Mouse (Mus musculus): ENCODE results near the gene Casz1. TPM values are rescaled to one million over a fixed set of nuclear protein-coding genes. Genes with fewer than 3 reads are reported as not detected.

The Casz1 gene
- polyA plus RNA-seq (2012; ENCODE audit: insufficient read depth, insufficient read length, missing spikeins), result 1.0 and 1.3 TPM in 2 replicates

DNA sequence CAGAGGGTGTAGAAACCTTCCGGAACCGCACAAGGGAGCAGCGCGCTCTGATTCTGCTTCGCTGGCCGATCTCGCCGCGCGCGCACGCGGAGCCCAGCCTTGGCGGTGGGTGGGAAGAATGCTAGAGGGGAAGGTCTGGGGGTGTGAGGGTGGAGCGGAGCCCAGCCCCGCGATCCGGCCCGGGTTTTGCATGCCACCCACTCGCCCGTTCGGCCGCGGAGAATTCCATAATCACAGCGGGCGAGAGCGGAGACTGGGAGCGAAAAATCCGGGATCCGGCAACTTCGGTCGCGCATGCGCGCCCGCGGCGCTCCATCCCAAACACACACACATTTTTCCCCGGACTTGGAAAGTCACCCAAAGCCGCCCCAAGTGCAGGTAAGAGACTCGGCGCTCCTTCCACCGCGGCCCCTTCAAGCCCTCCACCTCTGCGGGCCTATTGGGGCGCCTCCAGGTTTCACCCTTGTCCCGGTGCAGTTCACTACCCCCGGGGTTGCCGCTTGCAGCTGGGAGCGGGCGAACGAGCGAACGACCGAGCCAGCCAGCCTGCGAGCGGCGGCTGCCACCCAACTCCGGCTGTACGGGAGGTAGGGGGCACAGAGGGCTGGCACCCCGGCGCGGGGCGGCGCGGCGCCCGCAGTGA, at the start of gene Casz1:
TSS of gene Casz1 (plus strand) at position 293 of the 643 bp plus-strand sequence.
- H3K27ac ChIP-seq (ENCODE audit: insufficient read depth, low read depth, low read length), result no peak within 1 kb of the TSS
- H3K4me1 ChIP-seq (ENCODE audit: control insufficient read depth, insufficient read depth, low read length), result no peaks in the 10 kb centered on the region
- H3K4me3 ChIP-seq (ENCODE audit: insufficient read depth, low read length), result peak within 1 kb of the TSS; percentile 48
- TF ChIP-seq POLR2A (IDR thresholded peaks at IDR 0.05; ENCODE audit: borderline replicate concordance, low read depth, low read length), result no peak

DNA sequence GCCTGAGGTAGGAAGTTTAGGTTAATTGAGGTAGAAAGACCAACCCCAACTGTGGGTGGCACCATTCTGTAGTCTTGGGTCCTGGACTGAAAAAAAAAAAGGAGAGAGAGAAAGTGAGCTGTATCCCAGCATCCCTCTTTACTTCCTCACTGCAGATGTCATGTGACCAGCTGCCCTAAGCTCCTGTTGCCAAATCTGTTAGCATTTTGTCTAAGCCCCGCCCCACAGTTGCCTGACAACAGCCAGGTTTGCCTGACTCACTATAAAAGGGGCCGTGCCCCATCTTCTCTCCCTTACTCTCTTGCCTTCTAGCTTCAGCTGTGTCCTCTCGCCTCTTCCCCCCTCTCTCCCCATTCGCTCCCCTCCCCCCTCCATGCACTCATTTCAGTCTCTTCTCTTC, 45.4 kb upstream of the Casz1 start:
- Histone ChIP-seq H3K4me3 (ENCODE audit: insufficient read depth, low read length) (no peak overlapping the region), H3K4me1 (ENCODE audit: control insufficient read depth, insufficient read depth, low read length) (peaks cover 5% of the 10 kb centered on the region), H3K27ac (ENCODE audit: insufficient read depth, low read depth, low read length) (no peak overlapping the region)
- TF ChIP-seq CTCF (IDR thresholded peaks at IDR 0.05; ENCODE audit: low read depth, low read length) (no peak), POLR2A (IDR thresholded peaks at IDR 0.05; ENCODE audit: borderline replicate concordance, low read depth, low read length) (no peak)

GRCm38 (mm10) chr4:148760152-148760551, 44.1 kb upstream of the Casz1 start:
- H3K27ac ChIP-seq (ENCODE audit: insufficient read depth, low read depth, low read length), result no peak overlapping the region
- no peak overlapping the region for H3K4me3 ChIP-seq (ENCODE audit: insufficient read depth, low read length)
- no peak for TF ChIP-seq CTCF (IDR thresholded peaks at IDR 0.05; ENCODE audit: low read depth, low read length)
- H3K4me1 ChIP-seq (ENCODE audit: control insufficient read depth, insufficient read depth, low read length), result peaks cover 5% of the 10 kb centered on the region

GRCm38 (mm10) chr4:148766021-148766775, 38.0 kb upstream of the Casz1 start:
- no peak overlapping the region for H3K4me3 ChIP-seq (ENCODE audit: insufficient read depth, low read length)

GRCm38 (mm10) chr4:148767655-148768305, 36.4 kb upstream of the Casz1 start:
- peaks cover 3% of the 10 kb centered on the region for H3K4me1 ChIP-seq (ENCODE audit: control insufficient read depth, insufficient read depth, low read length)
- H3K27ac ChIP-seq (ENCODE audit: insufficient read depth, low read depth, low read length), result no peak overlapping the region
- no peak overlapping the region for H3K4me3 ChIP-seq (ENCODE audit: insufficient read depth, low read length)
- TF ChIP-seq POLR2A (IDR thresholded peaks at IDR 0.05; ENCODE audit: borderline replicate concordance, low read depth, low read length) (no peak), CTCF (IDR thresholded peaks at IDR 0.05; ENCODE audit: low read depth, low read length) (no peak)

More at GRCm38 (mm10) chr4:148766021-148766775, 38.0 kb upstream of the Casz1 start:
- TF ChIP-seq CTCF (IDR thresholded peaks at IDR 0.05; ENCODE audit: low read depth, low read length) (no peak), POLR2A (IDR thresholded peaks at IDR 0.05; ENCODE audit: borderline replicate concordance, low read depth, low read length) (no peak)
- H3K4me1 ChIP-seq (ENCODE audit: control insufficient read depth, insufficient read depth, low read length), result peaks cover 3% of the 10 kb centered on the region
- no peak overlapping the region for H3K27ac ChIP-seq (ENCODE audit: insufficient read depth, low read depth, low read length)

- Histone ChIP-seq H3K4me1 (ENCODE audit: control insufficient read depth, insufficient read depth, low read length) (peaks cover 7% of the 10 kb centered on the region), H3K27ac (ENCODE audit: insufficient read depth, low read depth, low read length) (no peak overlapping the region), H3K4me3 (ENCODE audit: insufficient read depth, low read length) (no peak overlapping the region)
- TF ChIP-seq CTCF (IDR thresholded peaks at IDR 0.05; ENCODE audit: low read depth, low read length) (no peak), POLR2A (IDR thresholded peaks at IDR 0.05; ENCODE audit: borderline replicate concordance, low read depth, low read length) (no peak)
These were observed 35.6 kb upstream of the Casz1 start for GRCm38 (mm10) chr4:148768649-148769048.

GRCm38 (mm10) chr4:148770582-148771408, 33.4 kb upstream of the Casz1 start:
- Histone ChIP-seq H3K4me1 (ENCODE audit: control insufficient read depth, insufficient read depth, low read length) (peaks cover 10% of the 10 kb centered on the region), H3K27ac (ENCODE audit: insufficient read depth, low read depth, low read length) (no peak overlapping the region), H3K4me3 (ENCODE audit: insufficient read depth, low read length) (no peak overlapping the region)
- TF ChIP-seq POLR2A (IDR thresholded peaks at IDR 0.05; ENCODE audit: borderline replicate concordance, low read depth, low read length) (no peak), CTCF (IDR thresholded peaks at IDR 0.05; ENCODE audit: low read depth, low read length) (no peak)

- no peak overlapping the region for H3K4me3 ChIP-seq (ENCODE audit: insufficient read depth, low read length)
- no peak for TF ChIP-seq POLR2A (IDR thresholded peaks at IDR 0.05; ENCODE audit: borderline replicate concordance, low read depth, low read length)
- TF ChIP-seq CTCF (IDR thresholded peaks at IDR 0.05; ENCODE audit: low read depth, low read length), result no peak
- peaks cover 10% of the 10 kb centered on the region for H3K4me1 ChIP-seq (ENCODE audit: control insufficient read depth, insufficient read depth, low read length)
- H3K27ac ChIP-seq (ENCODE audit: insufficient read depth, low read depth, low read length), result no peak overlapping the region
These were observed 32.8 kb upstream of the Casz1 start for GRCm38 (mm10) chr4:148771409-148771929.

GRCm38 (mm10) chr4:148772658-148773057, 31.6 kb upstream of the Casz1 start:
- Histone ChIP-seq H3K4me1 (ENCODE audit: control insufficient read depth, insufficient read depth, low read length) (peaks cover 10% of the 10 kb centered on the region), H3K27ac (ENCODE audit: insufficient read depth, low read depth, low read length) (no peak overlapping the region), H3K4me3 (ENCODE audit: insufficient read depth, low read length) (no peak overlapping the region)
- TF ChIP-seq POLR2A (IDR thresholded peaks at IDR 0.05; ENCODE audit: borderline replicate concordance, low read depth, low read length), result no peak
